Mouse (Mus musculus) hematopoietic stem cell, adult 5-6 weeks (primary cell): ENCODE measurements around the gene Tbcel. TPM values are rescaled to one million over a fixed set of nuclear protein-coding genes. Genes with fewer than 3 reads are reported as not detected.

Experiments
- ATAC-seq, 2 experiments: fragments of 125-278 bp in 1 of 2; replicated peaks in 1 of 2; 2 replicates each; pipeline ENCODE4 v1.8.0; 2016 to 2017; ENCODE audit warnings: inconsistent platforms in 2 of 2, mild to moderate bottlenecking in 2 of 2, moderate number of reproducible peaks in 2 of 2, low read depth in 1 of 2, moderate TSS enrichment in 1 of 2; ENCODE audit not compliant: low FRiP score in 2 of 2, poor library complexity in 2 of 2, severe bottlenecking in 2 of 2, insufficient read depth in 1 of 2, low TSS enrichment in 1 of 2
- total RNA-seq: library from RNA; stranded (forward); fragments of 172-1452, 232-1000 nt; gene quantifications from 2 replicates; pipeline ENCODE4 v1.2.3, GENCODE M21; 2017

Tbcel gene
- total RNA-seq, 1 experiment from 2014 or later, result 33.9 TPM

DNA sequence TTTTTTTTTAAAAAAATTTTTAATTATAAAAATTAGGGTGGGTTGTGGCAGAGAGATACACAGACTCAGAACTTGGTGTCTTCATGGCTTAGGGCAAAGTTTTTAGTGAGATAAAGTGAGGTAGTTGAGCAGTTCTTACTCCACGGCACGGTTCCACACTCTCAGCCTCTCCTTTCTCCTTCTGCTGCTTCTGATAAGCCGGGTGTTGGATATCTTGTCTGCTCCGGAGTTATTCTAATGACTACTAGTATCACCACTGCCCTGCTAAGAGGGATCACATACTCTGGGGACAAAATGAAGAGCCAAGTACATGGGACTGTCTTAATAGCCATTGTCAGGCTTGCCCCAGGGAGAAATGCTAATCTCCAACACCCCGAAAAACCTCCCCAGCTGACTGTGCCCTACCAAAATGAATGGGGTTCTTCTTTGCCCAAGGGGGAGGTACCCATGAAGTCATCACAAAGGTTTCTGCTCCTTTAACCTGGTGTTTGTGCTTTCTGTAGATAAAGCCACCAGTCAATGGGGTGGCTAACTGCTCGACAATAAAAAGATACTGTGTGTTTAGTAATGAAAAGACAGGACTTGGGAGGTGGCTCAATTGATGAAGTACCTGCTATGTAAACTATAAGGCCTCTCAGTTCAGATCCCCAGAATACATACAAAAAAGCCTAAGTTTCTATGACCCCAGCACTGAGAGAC is 135.8 kb downstream of the Tbcel start:
- no peak; a peak in 1 of 4 replicates for ATAC-seq

Other genes starting within 250 kb of the Tbcel start
- gene Sc5d, start 243.6 kb downstream of the Tbcel start, total RNA-seq, result 24.1 and 24.7 TPM in 2 replicates
- gene Tecta, start 107.9 kb downstream of the Tbcel start, total RNA-seq, result 0.40 TPM in 1 of 2 replicates, not detected in the other